Mouse (Mus musculus): ENCODE results near the gene Chuk.
A peak's percentile ranks its signal among the peaks of the same experiment; 100 is the strongest.
"Not testable (repeated sequence)": the region's sequence is repeated elsewhere in the genome, so short reads cannot be mapped to it uniquely, and the experiment has no call there.

Gene Chuk

DNA sequence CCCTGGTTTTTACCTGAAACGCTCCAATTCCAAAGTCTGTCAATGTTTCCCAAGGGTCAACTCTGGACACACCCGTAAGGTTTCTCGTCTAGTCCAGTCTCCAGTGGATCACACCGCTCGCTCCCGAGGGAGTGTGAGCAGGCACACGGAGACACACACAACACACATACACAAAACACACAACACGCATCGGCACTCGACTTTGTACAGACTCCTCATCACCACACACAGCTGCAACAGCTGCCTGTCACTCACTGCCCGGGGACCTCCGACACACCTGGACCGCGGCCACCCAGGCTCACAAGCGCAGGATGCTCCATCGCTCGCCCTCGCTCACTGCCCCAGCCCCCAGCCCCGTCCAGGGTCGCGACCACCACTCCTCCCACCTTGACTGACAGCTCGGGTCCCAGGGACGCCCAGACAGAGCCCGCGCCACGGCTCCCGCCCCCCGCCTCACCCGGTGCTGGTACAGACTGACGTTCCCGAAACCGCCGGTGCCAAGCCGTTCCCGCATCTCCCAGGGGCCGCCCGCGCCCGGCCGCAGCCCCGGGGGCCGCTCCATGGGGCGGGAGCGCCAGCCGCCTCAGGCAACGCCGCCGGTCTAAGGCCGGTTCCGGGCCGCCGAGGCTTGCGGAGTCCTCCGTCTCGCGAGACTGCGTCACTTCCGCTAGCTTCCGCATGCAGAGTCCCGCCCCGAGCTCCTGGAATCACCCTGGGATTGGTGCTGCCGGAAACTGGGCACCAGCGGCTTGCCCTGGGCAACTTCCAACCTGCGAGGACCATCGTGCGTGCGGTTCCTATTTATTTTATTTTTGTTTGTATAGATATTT is at the start of gene Chuk:
TSS of gene Chuk (minus strand) at position 650 of the 830 bp plus-strand sequence.
- peak; percentile 84 for DNase-seq (ENCODE audit: low read depth, low spot score)

DNA sequence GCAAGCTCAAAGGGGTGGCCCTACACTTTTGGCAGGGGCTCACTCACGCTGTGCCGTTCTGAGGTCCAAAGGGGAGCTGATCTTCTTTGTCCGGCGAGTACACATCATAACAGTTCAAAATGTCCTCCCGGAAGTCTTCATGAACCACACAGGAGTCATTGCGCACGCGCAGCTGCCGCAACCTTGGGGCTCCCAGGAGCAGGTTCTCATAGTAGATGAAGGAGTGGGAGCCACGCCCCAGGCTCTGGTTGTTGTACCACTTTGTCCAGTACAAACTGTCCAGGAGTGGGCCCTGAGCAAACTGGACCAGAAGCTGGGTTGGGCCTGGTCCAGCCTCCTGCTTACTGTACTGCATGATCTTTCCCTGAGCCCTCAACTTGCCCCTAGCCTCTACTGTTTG is 49.7 kb upstream of the Chuk start:
- DNase-seq (ENCODE audit: low read depth, low spot score), result no peak

DNA sequence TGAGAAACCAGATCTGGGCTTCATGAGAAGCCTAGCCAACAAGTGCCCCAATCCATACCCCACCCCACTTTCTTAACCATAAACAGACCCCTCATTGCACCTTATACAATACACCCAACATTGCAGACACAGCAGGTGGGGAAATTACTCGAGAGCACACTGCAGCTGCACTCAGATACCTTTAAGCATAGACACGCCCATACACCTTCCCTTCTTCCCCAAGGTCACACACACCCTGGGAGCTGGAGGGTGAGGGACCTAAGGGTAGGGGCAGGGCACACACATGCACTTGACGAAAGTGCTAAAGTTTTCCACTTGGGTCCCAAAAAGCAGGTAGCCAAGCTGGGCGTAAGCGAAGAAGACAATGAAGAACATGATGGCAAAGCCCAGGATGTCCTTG is 46.5 kb upstream of the Chuk start:
- no peak for DNase-seq (ENCODE audit: low read depth, low spot score)

DNA sequence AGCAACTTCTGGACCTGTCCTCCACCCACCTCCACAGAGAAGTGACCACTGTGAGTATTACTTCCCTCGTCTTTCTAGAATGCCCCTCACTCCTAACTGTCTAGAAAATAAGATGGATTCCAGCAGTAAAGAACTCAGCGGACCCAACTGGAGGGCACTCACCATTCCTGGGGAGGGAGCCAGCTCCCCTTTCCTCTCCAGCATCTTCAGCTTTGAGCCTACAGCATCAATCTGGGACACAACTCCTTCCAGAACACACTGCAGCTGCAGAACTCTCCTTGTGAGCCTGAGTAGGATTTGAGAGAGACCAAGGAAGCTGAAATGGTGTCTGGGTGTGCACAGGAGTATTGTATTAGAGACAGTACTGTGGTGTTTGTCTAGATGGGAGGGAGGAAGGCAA is 41.7 kb upstream of the Chuk start:
- DNase-seq (ENCODE audit: low read depth, low spot score), result no peak

DNA sequence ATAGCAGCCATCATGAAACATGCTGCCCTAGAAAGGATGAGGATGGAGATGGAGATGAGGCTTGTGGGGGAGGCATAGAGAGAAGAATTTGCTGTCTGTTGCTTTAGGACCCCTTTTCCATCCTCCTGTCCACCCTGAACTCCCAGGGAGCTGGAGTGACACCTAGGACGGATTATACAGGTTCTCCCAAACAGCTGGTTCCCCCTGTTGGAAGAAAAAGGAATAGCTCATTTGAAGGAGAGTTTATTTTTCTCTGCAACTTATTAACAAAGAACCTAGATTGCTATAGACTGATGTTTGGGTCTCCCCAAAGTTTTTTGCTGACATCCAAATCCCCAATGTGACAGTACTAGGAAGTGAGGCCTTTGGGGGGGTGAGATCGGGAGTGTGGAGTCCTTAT is 41.1 kb upstream of the Chuk start:
- DNase-seq (ENCODE audit: low read depth, low spot score), result no peak

DNA sequence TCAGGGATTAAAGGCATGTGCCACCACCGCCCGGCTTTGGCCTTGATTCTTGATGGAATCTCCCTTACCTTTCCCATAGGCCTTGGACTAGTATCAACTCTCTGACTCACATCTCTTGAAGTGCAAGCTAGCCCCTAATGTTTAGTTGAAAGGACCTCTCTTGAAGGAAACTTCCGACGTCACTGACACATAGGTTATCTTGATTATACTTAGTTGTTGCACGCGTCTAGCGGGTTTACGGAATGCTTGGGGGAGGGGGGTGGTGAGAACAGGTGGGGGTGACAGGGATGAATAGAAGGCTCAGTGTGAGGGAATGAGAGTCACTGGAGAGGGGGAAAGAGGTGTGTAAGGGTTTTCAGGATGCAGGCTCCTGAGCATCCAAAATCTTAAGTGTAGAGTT is 39.7 kb upstream of the Chuk start:
- no peak for DNase-seq (ENCODE audit: low read depth, low spot score)

DNA sequence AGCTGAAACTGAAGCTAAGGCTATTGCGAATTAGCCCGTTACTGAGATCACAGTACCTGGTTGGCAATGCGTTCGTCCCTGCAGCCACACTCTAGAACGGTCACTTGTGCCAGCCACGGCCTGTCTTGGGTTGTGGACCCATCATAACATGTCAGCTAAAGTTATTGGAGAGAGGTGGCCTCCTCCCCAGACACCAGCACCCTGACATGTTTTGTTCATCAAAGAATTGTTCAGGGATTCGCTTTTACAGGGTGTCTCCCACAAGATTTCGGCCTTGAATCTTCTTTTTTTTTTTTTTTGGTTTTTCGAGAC is 39.2 kb upstream of the Chuk start:
- no peak for DNase-seq (ENCODE audit: low read depth, low spot score)

DNA sequence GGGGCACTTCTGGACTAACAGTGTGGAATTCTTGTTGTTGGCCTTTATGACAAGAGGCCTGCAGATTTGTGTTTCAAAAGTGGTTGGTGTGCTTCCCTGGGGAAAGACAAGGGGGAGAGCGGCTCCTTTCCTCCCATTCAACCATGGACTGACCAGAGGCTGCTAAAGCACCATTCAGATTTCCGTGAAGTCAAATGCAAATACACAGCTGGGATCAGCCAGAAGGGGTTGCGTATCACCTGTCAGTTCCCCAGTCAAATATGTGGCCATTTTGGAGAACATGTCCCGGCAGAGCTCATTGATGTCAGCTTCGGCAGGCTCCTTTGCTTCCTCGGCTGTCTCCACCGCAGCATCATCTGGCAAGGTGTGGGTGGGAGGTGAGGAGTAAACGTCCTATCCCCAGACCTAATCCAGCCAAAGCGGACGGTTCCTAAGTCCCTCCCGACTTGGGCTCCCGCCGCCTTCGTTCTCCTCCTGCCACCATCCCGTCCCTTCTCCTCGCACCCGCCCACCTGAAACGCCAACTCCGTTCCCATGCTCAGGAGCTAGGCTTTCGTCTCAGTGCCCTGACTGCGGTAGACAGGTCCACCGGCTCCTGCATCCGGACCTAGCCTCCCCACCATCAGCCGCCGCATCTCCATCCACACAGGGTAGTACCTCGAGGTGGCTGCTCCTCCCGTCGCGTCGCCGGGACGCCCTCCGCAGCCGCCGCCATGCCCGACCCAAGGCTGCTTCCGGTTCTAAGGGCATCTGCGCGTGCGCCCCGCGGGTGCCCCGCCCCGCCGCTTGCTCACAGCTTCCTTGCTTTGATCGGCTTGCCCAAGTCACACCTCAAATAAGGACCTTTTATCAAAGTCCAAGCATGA is 38.7 kb upstream of the Chuk start, which contains the start of gene Bloc1s2:
TSS of gene Bloc1s2 (minus strand) at position 745 of the 866 bp plus-strand sequence.
- DNase-seq (ENCODE audit: low read depth, low spot score), result peak; percentile 43

DNA sequence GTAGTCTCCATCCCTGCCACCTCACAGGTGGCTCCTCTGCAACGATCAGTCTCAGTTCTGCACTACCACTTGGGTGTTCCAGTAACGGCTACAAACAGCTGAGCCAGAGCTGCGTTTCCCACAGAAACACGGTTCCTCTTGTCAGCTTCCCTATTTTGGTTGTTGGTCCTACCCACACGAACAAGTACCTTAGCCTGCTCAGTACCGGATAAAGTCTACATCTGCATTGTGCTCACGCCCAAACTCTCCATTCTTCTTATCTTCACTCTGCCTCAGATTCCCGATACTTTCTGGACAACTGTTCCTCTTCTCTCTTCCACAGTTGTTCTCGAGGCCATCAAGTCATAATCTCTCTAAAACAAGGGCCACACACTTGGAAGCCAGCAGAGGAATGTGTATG is 37.1 kb upstream of the Chuk start:
- no peak for DNase-seq (ENCODE audit: low read depth, low spot score)

DNA sequence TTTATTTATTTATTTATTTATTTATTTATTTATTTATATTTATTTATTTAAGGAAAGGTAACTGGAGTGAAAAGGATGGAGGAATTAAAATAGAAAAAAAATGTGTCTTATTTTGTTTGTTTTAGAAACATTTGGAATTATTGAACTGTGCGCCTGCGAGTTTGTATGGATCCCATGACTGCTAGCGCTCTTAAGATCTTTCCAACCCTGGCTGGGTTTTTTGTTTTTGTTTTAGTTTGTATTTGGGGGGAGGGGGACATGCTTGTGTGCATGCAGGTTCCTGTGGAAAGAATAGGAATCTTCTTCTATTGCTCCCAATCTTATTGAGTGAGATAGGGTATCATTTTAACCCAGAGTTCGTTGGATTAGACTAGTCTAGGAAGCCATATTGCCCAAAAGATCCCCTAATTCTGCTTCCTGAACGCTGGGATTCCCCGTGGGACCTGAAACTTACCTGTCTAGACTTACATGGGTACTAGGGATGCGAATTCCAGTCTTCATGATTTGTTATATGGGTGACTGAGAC is 28.7 kb upstream of the Chuk start:
- no peak for DNase-seq (ENCODE audit: low read depth, low spot score)

DNA sequence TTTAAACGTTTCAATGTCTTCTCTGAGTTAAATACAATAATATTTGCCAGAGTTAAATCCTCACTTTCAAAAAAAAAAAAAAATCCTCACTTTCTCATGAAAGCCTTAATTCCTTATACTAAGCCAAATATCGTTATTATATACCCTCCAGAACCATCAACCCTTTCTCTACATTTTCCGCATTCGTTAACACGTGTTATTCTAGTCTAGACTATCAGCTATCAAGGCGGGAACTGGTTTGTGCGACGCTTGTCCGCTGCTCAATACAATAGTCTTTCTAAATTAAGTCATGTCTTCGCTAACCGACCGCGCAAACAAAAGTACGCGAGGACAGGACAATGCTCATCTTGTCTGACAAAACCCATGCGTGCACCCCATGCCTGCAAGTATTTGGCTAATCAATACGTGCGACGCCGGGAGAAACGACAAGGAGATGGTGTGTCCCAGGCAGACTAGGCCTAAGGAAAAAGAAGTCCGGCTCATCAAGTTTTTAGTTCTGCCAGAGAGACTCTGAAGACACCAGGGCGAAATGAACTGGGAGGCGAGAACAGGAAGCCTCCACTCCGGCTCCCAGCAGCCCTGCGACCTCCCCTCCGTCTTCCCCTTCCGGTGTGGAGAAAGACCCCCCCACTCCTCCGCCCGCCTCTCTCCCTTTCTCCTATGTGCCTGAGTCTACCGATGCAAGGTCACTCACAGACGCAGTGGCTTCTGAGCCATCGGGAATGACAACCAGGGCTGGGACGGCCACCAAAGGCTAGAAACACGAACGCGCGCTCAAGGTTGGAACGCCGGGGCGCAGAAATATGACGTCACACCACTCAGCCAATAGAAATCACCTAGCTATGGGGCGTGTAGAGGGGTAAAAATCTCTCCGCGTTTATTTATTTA is 28.0 kb upstream of the Chuk start, which contains the start of gene Cwf19l1:
TSS of gene Cwf19l1 (minus strand) at position 805 of the 888 bp plus-strand sequence.
- peak; percentile 79 for DNase-seq (ENCODE audit: low read depth, low spot score)

DNA sequence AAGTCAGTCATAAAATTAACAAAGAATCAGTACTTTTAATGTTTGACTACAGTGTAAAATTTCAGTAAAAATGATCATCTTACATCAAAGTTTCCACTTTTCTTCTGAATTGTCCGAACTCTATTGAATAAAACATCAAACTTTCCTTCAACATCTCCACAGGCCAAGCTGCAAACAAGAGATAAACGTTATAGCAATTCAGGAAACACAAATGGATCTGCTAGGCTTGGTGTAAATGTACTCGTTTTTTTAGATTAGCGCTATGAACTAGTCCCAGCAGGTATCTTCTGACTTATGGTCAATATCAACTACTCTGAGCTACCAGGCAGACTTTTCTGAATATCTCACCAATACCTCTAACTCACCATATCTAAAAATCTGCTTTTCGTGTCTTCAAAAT is 25.6 kb upstream of the Chuk start:
- DNase-seq (ENCODE audit: low read depth, low spot score), result no peak

DNA sequence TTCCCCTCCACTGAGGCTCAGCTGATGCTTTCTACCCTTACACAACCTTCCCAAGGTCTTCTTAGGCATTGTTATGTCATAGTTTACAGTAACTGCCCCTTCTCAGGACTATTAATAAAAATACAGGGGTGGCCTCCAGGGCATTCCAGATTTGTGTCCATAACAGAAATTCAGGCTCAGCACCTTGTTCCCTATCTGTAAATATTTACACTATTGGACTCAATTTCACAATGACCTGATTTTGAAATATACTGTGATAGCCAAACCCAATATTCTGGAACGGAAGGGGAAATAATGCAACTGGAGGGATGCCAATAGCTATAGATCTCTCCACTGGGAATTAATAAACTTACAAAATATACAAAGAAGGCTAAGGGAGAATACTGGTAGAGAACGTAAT is 21.3 kb upstream of the Chuk start:
- DNase-seq (ENCODE audit: low read depth, low spot score), result no peak

DNA sequence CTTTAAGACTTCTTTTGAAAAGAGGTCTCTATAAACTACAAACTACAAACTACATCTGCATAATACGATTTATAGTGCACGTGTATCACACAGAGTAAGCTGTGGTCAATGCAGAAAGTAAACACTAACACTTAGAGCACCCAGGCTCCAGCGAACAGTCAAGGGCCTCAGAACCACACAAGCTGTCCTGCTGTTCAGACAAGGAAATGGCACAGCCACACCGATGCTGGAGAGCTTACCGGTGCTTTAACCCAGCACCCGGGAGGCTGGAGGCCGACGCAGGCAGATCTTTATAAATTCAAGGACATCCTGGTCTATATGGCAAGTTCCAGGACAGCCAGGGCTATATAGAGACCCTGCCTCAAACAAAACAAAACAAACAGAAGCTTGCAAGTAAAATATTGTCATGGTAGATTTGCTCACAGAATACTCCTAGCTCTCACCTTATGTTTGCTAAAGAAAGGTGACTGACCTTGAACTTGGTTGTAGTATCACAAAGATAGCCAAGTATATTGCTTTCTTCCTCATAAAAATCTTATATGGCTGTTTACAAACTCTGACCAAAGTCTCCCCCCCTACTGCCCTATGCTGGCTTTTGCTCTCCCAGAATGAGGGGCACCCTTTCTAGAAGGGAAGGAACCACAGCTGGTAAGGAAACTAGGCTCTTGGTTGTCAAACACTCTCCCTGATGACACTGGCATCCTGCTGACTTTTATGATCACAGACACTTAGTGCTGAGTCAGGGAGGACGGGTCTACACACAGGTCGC is 20.6 kb upstream of the Chuk start:
- DNase-seq (ENCODE audit: low read depth, low spot score), result no peak

DNA sequence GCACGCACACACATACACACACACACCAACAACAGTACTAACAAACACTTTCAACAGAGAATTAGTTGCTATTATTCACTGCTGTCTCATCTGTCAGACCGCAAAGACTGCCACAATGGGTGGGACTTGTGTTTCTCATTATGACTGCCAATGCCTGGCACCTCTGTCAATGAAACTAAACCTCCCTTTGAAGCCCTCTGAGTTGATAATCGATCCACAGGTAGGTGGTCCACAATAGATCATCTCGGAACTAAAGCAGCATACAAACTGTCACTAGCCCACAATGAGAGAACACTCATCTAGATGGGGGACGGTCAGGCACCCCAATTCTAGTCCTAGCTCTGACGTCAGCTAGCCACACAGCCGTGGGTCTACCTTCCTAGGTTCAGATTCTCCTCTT is 13.9 kb upstream of the Chuk start:
- no peak for DNase-seq (ENCODE audit: low read depth, low spot score)

DNA sequence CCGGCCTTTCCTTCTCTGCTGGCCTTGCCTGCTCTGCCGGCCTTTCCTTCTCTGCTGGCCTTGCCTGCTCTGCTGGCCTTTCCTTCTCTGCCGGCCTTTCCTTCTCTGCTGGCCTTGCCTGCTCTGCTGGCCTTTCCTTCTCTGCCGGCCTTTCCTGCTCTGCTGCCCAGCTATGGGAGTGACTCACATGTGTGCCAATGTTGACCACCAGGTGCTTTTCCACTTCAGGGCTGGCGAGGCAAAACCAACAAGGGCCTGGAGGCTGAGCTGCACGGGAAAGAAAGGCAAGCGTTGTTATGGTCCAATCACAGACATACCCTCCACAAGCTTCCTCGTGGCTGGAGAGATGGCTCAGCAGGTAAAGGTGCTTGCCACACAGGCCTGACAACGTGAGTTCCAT is 13.4 kb upstream of the Chuk start:
- not testable (repeated sequence) for DNase-seq (ENCODE audit: low read depth, low spot score)

DNA sequence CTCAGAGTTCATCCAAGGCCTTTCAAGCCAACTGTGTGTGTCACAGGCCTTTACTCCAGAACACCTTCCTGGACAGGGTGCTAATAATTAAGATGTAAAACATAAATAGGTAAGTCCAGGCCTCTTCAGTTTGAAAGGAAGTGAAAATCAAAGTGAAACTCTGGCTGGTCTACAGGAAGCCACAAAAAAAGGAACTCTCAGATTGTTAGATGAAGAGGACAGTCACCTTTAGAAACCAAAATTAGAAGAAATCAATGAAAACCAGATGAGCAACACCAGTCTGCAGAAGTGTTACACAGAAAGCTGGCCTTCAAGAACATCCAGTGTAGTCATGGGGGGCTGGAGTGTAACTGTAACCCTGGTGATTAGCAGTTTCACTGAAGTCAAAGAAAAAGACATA is 10.5 kb upstream of the Chuk start:
- DNase-seq (ENCODE audit: low read depth, low spot score), result no peak

DNA sequence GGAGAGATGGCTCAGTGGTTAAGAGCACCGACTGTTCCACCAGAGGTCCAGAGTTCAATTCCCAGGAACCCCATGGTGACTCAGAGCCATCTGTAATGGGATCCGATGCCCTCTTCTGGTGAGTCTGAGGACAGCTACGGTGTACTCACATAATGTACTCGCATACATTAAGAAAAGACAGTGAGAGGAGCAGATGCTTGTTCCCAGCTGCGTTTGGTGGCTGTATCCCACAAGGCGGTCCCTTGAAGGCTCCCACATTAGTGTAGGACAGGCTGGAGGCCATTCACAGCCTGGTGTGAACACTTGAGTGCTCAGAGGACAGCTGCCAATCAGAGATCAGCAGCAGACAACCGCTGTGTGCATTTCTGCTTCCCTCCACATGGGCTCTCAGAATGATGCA is 4.4 kb upstream of the Chuk start:
- peak; percentile 22 for DNase-seq (ENCODE audit: low read depth, low spot score)

DNA sequence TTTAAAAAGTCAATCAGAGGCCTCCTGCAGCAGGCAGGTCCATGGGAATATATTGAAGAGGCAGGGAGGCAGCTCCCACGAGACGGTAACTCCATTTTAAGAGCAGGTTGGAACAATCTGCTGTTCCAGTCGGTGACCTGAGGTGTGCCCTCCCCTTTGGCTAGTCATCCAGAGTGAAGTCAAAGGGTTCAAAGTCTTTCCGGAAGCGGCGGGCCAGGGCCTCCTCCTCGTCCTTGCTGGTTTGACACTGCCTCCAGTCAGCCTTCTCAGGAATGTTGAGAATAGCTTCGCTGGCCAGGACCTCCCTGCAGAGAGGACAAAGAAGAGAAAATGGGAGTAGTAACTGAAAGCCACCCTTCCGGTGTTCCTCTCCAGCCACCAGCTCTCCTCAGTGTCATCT is 3.1 kb upstream of the Chuk start:
- DNase-seq (ENCODE audit: low read depth, low spot score), result no peak

DNA sequence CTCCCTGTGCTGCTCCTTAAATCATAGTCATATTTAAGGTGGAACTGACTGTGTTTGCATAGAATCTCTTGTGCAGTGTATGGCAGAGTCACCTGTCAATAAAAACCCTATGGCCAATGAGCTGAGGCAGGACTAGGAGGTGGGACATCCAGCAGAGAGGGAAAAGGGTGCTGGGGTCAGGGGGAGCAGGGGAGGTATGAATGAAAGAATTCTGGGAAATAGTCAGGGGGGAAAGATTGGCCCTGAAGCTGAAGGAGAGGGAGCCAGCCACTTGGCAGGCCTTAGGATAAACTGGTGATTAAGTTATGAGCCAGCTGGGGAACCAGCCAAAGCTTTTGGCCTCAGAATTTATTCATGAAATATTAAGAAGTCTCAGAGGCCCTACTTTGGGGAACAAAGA is 1.7 kb upstream of the Chuk start:
- no peak for DNase-seq (ENCODE audit: low read depth, low spot score)
